In the genomic region with DNA sequence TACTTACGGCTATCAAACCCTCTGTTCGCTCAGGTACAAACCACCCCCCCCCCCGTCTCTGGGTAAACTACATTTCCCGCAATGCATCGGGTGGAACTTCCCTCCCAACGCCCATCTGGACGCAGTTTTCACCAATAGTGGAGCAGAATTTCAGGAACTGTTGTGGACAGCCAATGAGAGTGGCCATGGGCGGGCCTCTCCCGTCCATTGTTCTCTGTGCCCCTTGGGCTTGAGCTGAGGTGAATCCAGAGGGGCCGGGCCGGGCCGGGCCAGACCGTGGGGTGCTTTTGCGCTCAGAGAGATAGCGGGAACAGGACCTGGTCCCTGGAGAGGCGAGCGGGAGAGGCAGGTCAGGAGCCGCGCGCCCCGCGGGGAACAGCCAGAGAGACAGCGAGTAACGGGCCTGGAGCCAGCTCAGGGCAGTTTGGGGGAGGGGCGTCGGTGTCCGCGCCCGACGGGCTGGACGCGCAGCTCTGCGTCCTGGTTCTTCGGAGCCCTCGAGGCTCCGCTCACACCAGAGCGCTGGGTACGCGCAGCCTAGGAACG, we compare ENCODE assay signal across 1 mouse cellular context.
TF ChIP-seq lines count a peak whose summit lies in the region.

A gene (plus strand): TSS at position 192 of the 546 bp plus-strand sequence.

TF ChIP-seq in MEL, 35 proteins besides CTCF, POLR2A, EP300 and RAD21 (continued from another document):
- TF ChIP-seq MAFK (IDR thresholded peaks at IDR 0.05; ENCODE audit: borderline replicate concordance, low read depth, low read length): no peak
- no peak for TF ChIP-seq ZNF384 (IDR thresholded peaks at IDR 0.05; ENCODE audit: low read depth, low read length)
- TF ChIP-seq NRF1 (IDR thresholded peaks at IDR 0.05; ENCODE audit: insufficient read depth, low read depth, low read length, poor library complexity, severe bottlenecking): no peak
- no peak; the same call in 1 of the 2 replicates for TF ChIP-seq MXI1 (IDR thresholded peaks at IDR 0.05; ENCODE audit: low read depth, low read length)
- TF ChIP-seq TCF12 (IDR thresholded peaks at IDR 0.05; ENCODE audit: low read depth, low read length): no peak
- TF ChIP-seq SIN3A (IDR thresholded peaks at IDR 0.05; ENCODE audit: low read length): peak; percentile 68; the same call in 1 of the 2 replicates
- no peak for TF ChIP-seq SMC3 (IDR thresholded peaks at IDR 0.05; ENCODE audit: low read depth, low read length)
- no peak for TF ChIP-seq USF2 (IDR thresholded peaks at IDR 0.05; ENCODE audit: borderline replicate concordance in 1 of 2, insufficient read depth in 1 of 2, low read depth in 1 of 2, low read length in 2 of 2)
- no peak for TF ChIP-seq GATA1 (IDR thresholded peaks at IDR 0.05; ENCODE audit: low read depth, low read length)
